Mouse (Mus musculus): ENCODE data around the gene Sh3bgrl2.
A peak's percentile ranks its signal among the peaks of the same experiment; 100 is the strongest.
"Not testable (repeated sequence)": the region's sequence is repeated elsewhere in the genome, so short reads cannot be mapped to it uniquely, and the experiment has no call there.

The Sh3bgrl2 gene

DNA sequence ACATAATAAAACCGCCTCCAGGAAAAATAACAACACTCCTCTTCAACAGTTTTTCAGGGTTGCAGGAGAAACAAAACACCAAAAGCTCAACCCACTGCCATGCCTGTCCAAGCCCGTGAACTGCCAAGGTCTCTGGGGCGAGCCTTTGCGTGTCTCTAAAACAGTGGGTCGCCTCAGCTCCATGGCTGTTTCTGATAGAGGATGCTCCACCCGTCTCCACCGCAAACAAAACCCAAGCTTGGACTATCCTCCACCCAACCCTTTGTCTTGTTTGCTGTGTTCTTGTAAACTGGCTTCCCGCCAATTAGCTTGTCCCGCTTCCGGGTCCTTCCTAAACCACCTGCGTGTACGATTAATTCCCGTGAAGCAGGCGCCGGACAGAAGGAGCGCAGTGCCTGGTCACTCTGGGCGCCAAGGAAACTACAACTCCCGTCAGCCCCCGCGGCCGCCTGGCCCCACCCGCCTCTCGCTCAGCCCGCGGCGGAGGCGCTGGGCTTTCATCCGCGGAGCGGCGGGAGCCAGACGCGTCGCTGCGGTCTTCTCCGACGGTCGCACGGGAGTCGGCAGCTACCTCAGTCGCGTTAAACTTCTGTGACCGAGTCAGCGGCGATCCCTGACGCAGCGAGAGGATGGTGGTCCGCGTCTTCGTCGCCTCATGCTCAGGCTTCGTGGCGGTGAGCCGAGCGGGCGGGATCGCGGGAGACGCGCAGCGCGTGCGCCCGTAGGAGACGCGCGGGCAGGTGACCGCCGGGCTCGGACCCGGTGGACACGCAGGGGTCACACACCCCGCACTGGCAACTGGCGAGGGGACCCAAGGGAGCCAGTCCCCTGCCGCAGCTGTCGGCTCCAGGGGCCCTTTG lies at the start of gene Sh3bgrl2:
Gene Sh3bgrl2 (plus strand): TSS at position 498 of the 860 bp plus-strand sequence.
- peak; percentile 81 for DNase-seq (ENCODE audit: low read depth, low spot score)

GRCm38 (mm10) chr9:83519081-83519480 lies 29.0 kb upstream of the Sh3bgrl2 start:
- DNase-seq (ENCODE audit: low read depth, low spot score): not testable (repeated sequence)

DNA sequence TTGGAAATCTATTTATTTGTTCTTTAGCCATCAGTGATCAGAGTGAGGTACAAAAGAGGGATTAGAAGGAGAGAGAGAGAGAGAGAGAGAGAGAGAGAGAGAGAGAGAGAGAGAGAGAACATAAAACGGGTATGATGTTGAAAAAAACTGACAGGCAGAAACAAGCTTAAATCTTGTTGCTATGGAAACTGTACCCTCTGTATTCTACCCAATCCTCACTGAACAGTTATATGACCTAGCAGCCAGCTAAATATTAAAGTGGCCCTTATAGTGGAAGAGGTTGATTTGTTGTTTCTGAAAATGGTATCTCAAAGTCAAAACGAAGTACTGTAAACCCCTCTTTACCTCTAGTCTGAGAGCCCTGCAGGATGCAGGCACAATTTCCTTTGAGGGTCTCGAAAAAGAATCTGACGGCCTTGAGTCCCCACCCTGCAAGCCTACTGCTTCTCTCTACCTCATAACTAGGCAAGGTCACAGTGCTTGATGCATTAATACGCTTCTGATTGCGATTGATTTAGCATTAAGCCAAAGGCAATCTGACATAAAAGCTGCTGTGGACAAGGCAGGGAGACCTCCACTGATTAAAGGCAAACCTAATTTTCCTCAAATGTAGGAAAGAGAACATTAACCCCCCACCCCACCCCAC lies 28.5 kb upstream of the Sh3bgrl2 start:
- DNase-seq (ENCODE audit: low read depth, low spot score): no peak

DNA sequence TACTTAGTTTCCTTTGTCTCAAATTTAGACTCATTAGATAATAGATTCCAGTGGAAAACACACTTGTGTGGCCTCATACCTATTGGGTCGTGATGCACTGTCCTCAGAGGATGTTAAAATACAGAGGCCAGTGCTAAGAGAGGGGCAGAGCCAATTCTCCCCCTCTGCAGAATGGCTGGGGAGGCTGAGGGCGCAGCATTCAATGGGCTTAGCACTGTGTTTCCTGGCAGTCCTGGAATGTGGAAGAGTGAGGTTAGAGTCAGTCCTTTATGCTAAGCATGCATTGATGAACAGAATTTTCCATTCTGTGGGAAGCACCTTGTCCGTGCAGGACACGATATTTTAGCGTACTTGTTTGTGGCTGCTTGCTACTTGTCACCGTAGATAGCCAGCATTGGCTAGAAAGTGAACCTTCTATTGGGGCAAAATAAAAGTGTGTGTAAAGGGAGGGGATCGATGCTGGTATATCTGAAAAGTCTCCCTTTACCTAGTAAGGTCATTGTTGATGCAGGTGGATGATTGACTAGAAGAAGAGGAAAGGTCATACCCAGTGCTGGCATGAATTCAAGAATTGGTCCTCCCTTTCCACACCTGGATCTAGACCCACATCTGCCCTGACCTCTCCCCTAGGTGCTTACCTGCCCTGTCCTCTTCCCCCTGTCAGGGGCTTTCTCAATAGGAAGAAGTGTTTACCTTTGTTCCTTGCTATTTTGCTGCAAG lies 20.6 kb upstream of the Sh3bgrl2 start:
- no peak for DNase-seq (ENCODE audit: low read depth, low spot score)

GRCm38 (mm10) chr9:83533044-83533769 lies 14.9 kb upstream of the Sh3bgrl2 start:
- no peak for DNase-seq (ENCODE audit: low read depth, low spot score)

- no peak for DNase-seq (ENCODE audit: low read depth, low spot score)
These were observed 11.2 kb upstream of the Sh3bgrl2 start for GRCm38 (mm10) chr9:83536959-83537358.

GRCm38 (mm10) chr9:83537510-83537909 lies 10.6 kb upstream of the Sh3bgrl2 start:
- no peak for DNase-seq (ENCODE audit: low read depth, low spot score)

- DNase-seq (ENCODE audit: low read depth, low spot score): peak; percentile 49
These were observed 10.1 kb upstream of the Sh3bgrl2 start for GRCm38 (mm10) chr9:83537921-83538536.

GRCm38 (mm10) chr9:83539809-83540491 lies 8.2 kb upstream of the Sh3bgrl2 start:
- DNase-seq (ENCODE audit: low read depth, low spot score): no peak

DNA sequence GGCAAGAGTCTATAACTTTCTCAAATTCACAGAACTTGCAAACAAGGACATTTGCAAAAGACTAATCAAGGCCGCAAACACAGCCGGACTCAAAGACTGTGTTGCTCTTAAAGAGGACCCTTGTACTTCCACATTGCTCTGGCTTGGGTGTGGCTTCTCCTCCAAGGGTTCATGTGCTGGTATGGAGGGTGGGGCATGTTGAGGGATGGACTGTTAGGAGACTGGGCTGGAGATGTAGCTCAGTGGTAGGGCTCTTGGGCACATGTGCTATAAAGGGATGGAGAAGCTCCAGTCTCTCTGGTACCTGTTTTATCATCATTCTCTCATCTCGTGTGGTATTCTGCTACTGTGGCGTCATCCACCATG lies 7.7 kb upstream of the Sh3bgrl2 start:
- DNase-seq (ENCODE audit: low read depth, low spot score): no peak

GRCm38 (mm10) chr9:83540975-83541374 lies 7.2 kb upstream of the Sh3bgrl2 start:
- no peak for DNase-seq (ENCODE audit: low read depth, low spot score)

- no peak for DNase-seq (ENCODE audit: low read depth, low spot score)
These were observed 2.9 kb upstream of the Sh3bgrl2 start for GRCm38 (mm10) chr9:83545240-83545639.

- no peak for DNase-seq (ENCODE audit: low read depth, low spot score)
These were observed 1.8 kb upstream of the Sh3bgrl2 start for GRCm38 (mm10) chr9:83546316-83546715.

DNA sequence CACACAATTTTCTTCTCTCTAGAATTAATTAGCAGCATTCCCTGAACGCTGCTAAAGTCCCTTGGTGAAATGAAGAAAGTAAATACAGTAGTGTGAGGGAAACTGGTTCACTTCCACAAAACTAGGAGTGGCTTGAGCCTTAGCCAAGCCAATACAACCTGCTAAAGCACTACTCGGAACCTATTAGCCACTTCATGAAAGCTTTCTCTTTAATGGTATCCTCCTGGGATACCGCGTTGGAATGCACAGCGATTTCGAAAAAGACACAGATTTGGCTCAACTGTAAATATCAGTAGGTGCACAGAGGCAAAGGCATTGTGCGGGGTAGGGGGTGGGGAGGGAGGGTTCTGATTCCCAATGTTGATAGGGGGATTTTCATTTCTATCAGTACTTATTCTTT lies 898 bp upstream of the Sh3bgrl2 start:
- no peak for DNase-seq (ENCODE audit: low read depth, low spot score)

- no peak for DNase-seq (ENCODE audit: low read depth, low spot score)
These were observed 1.7 kb downstream of the Sh3bgrl2 start for GRCm38 (mm10) chr9:83549866-83550265.

- peak; percentile 12 for DNase-seq (ENCODE audit: low read depth, low spot score)
These were observed 3.0 kb downstream of the Sh3bgrl2 start for GRCm38 (mm10) chr9:83551116-83551515.

GRCm38 (mm10) chr9:83551632-83552031 lies 3.5 kb downstream of the Sh3bgrl2 start:
- DNase-seq (ENCODE audit: low read depth, low spot score): no peak

- DNase-seq (ENCODE audit: low read depth, low spot score): no peak
These were observed 7.5 kb downstream of the Sh3bgrl2 start for GRCm38 (mm10) chr9:83555580-83555979.

DNA sequence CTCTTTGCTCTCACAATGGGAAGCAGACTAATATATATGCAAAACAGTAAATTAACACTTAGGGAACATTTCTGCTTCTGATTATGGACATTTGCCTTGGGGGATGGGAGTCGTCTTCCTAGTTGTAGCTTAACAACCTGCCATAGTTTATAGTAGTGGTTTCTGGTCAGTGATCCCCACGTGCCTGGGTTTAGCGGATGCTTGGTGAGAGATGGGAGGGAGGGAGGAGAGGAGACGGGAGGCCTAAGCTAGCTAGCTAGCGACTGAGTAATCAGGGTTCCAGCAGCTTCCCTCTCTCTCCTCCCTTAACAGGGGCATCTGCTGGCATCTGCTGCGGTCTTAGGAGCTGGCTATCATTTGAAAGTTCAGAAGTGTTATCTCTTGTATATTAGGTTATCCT lies 8.1 kb downstream of the Sh3bgrl2 start:
- DNase-seq (ENCODE audit: low read depth, low spot score): no peak
